Mouse (Mus musculus): ENCODE measurements around the gene Krt36.

GRCm38 (mm10) chr11:100120331-100120730, 14.9 kb upstream of the Krt36 start:
- TF ChIP-seq CHD2 (IDR thresholded peaks at IDR 0.05; ENCODE audit: low read depth, low read length) (no peak), ZNF384 (IDR thresholded peaks at IDR 0.05; ENCODE audit: low read depth, low read length) (no peak), MAFK (IDR thresholded peaks at IDR 0.05; ENCODE audit: insufficient read depth, low read depth, low read length) (no peak)
